Mouse (Mus musculus): ENCODE measurements at regions not wholly inside any gene's neighbourhood (a gene's known extent, or its start where the extent isn't known, plus 50 kb on each side); places are given as distances from the start of the nearest gene placed in this dataset.

DNA sequence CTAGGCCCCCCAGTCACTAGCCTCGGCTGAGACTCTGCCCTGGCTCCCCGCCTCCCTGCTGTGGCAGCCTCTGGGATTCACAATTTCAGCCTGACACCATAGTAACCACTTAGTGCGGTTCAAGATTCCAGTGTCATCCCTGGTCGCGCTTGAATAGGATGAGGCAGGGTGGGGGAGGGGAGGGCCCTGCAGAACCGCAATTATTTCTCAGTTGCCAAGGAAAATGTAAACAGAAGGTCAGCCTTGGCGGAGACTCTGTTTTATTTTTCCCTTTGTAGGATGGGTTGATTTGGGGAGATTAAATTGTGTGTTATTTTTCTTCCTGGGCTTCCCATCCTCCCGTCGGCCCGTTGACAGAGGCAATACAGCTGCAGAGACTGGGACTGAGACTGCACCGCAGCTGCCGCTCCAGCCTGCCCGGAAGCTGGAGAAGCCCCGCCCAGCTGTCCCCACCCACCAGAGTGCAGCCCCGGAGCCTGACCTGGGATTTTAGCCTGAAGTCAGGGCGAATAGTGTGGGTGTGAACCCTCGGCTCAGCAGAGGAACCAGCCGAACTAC is 106.6 kb downstream of the Tpra1 start:
- peak; percentile 34; the same call in 1 of the 2 replicates for ATAC-seq (ENCODE audit: extremely low read depth, insufficient number of reproducible peaks, low FRiP score, poor library complexity, severe bottlenecking)
- no peaks in the 10 kb centered on the region for H3K9me3 ChIP-seq (replicated peaks)
- H3K36me3 ChIP-seq (replicated peaks) = no peaks in the 10 kb centered on the region
- peak; percentile 34 for DNase-seq (ENCODE audit: low spot score)
- H3K27me3 ChIP-seq (ENCODE audit: insufficient read depth, low read length) = peaks cover 53% of the 10 kb centered on the region
- peaks cover 14% of the 10 kb centered on the region for H3K4me1 ChIP-seq (ENCODE audit: insufficient read depth, low read depth, low read length)
- H3K4me3 ChIP-seq (ENCODE audit: low read depth, low read length) = peak overlapping the region; percentile 16; the same call in 1 of the 2 replicates
- TF ChIP-seq GATA1 (IDR thresholded peaks at IDR 0.05; ENCODE audit: borderline replicate concordance, low read length) (no peak), CTCF (IDR thresholded peaks at IDR 0.05; ENCODE audit: low read depth, low read length) (no peak)

- Histone ChIP-seq H3K4me1 (ENCODE audit: insufficient read depth, low read depth, low read length) (peaks cover 9% of the 10 kb centered on the region), H3K4me3 (ENCODE audit: low read depth, low read length) (no peak overlapping the region), H3K9me3 (replicated peaks) (no peaks in the 10 kb centered on the region), H3K36me3 (replicated peaks) (no peaks in the 10 kb centered on the region), H3K27me3 (ENCODE audit: insufficient read depth, low read length) (peaks cover 60% of the 10 kb centered on the region)
- no peak for DNase-seq (ENCODE audit: low spot score)
- TF ChIP-seq GATA1 (IDR thresholded peaks at IDR 0.05; ENCODE audit: borderline replicate concordance, low read length) (no peak), POLR2AphosphoS5 (IDR thresholded peaks at IDR 0.05; ENCODE audit: insufficient replicate concordance, low read depth, low read length) (no peak), GATA2 (IDR thresholded peaks at IDR 0.05; ENCODE audit: borderline replicate concordance, low read depth, low read length) (no peak)
- no peak for ATAC-seq (ENCODE audit: extremely low read depth, insufficient number of reproducible peaks, low FRiP score, poor library complexity, severe bottlenecking)
Measured at GRCm38 (mm10) chr6:89012998-89013689, 111.1 kb downstream of the Tpra1 start.

- TF ChIP-seq GATA2 (IDR thresholded peaks at IDR 0.05; ENCODE audit: borderline replicate concordance, low read depth, low read length) = no peak
- TF ChIP-seq CTCF (IDR thresholded peaks at IDR 0.05; ENCODE audit: low read depth, low read length) = no peak
- TF ChIP-seq POLR2AphosphoS5 (IDR thresholded peaks at IDR 0.05; ENCODE audit: insufficient replicate concordance, low read depth, low read length) = no peak
- no peak for TF ChIP-seq TAL1 (conservative IDR thresholded peaks at IDR 0.05; ENCODE audit: low read depth, low read length)
- no peak for TF ChIP-seq GATA1 (IDR thresholded peaks at IDR 0.05; ENCODE audit: borderline replicate concordance, low read length)
- Histone ChIP-seq H3K4me3 (ENCODE audit: low read depth, low read length) (no peak overlapping the region), H3K36me3 (replicated peaks) (no peaks in the 10 kb centered on the region), H3K27me3 (ENCODE audit: insufficient read depth, low read length) (peaks cover 55% of the 10 kb centered on the region), H3K4me1 (ENCODE audit: insufficient read depth, low read depth, low read length) (peaks cover 5% of the 10 kb centered on the region), H3K9me3 (replicated peaks) (no peaks in the 10 kb centered on the region)
- ATAC-seq (ENCODE audit: extremely low read depth, insufficient number of reproducible peaks, low FRiP score, poor library complexity, severe bottlenecking) = no peak
- DNase-seq (ENCODE audit: low spot score) = no peak
Measured at GRCm38 (mm10) chr6:89013690-89014061, 111.6 kb downstream of the Tpra1 start.

- Histone ChIP-seq H3K9me3 (replicated peaks) (no peaks in the 10 kb centered on the region), H3K27me3 (ENCODE audit: insufficient read depth, low read length) (peaks cover 40% of the 10 kb centered on the region), H3K4me1 (ENCODE audit: insufficient read depth, low read depth, low read length) (no peaks in the 10 kb centered on the region), H3K36me3 (replicated peaks) (no peaks in the 10 kb centered on the region), H3K4me3 (ENCODE audit: low read depth, low read length) (no peak overlapping the region)
- ATAC-seq (ENCODE audit: extremely low read depth, insufficient number of reproducible peaks, low FRiP score, poor library complexity, severe bottlenecking) (no peak), DNase-seq (ENCODE audit: low spot score) (no peak)
- TF ChIP-seq GATA1 (IDR thresholded peaks at IDR 0.05; ENCODE audit: borderline replicate concordance, low read length) = no peak
- no peak for TF ChIP-seq POLR2AphosphoS5 (IDR thresholded peaks at IDR 0.05; ENCODE audit: insufficient replicate concordance, low read depth, low read length)
- TF ChIP-seq GATA2 (IDR thresholded peaks at IDR 0.05; ENCODE audit: borderline replicate concordance, low read depth, low read length) = no peak
- no peak for TF ChIP-seq CTCF (IDR thresholded peaks at IDR 0.05; ENCODE audit: low read depth, low read length)
- no peak for TF ChIP-seq TAL1 (conservative IDR thresholded peaks at IDR 0.05; ENCODE audit: low read depth, low read length)
Measured at GRCm38 (mm10) chr6:89024101-89024650, 122.1 kb downstream of the Tpra1 start.

GRCm38 (mm10) chr6:89033433-89034298 is 131.6 kb downstream of the Tpra1 start:
- no peaks in the 10 kb centered on the region for H3K36me3 ChIP-seq (replicated peaks)
- H3K27me3 ChIP-seq (ENCODE audit: insufficient read depth, low read length) = peaks cover 20% of the 10 kb centered on the region
- no peaks in the 10 kb centered on the region for H3K9me3 ChIP-seq (replicated peaks)
- no peak for TF ChIP-seq GATA1 (IDR thresholded peaks at IDR 0.05; ENCODE audit: borderline replicate concordance, low read length)
- TF ChIP-seq CTCF (IDR thresholded peaks at IDR 0.05; ENCODE audit: low read depth, low read length) = no peak
- TF ChIP-seq GATA2 (IDR thresholded peaks at IDR 0.05; ENCODE audit: borderline replicate concordance, low read depth, low read length) = no peak
- TF ChIP-seq POLR2AphosphoS5 (IDR thresholded peaks at IDR 0.05; ENCODE audit: insufficient replicate concordance, low read depth, low read length) = no peak
- TF ChIP-seq TAL1 (conservative IDR thresholded peaks at IDR 0.05; ENCODE audit: low read depth, low read length) = no peak
- H3K4me1 ChIP-seq (ENCODE audit: insufficient read depth, low read depth, low read length) = no peaks in the 10 kb centered on the region
- DNase-seq (ENCODE audit: low spot score) = no peak
- no peak overlapping the region for H3K4me3 ChIP-seq (ENCODE audit: low read depth, low read length)
- no peak for ATAC-seq (ENCODE audit: extremely low read depth, insufficient number of reproducible peaks, low FRiP score, poor library complexity, severe bottlenecking)

GRCm38 (mm10) chr6:89034455-89034854 is 132.4 kb downstream of the Tpra1 start:
- no peaks in the 10 kb centered on the region for H3K4me1 ChIP-seq (ENCODE audit: insufficient read depth, low read depth, low read length)
- no peaks in the 10 kb centered on the region for H3K36me3 ChIP-seq (replicated peaks)
- ATAC-seq (ENCODE audit: extremely low read depth, insufficient number of reproducible peaks, low FRiP score, poor library complexity, severe bottlenecking) (no peak), DNase-seq (ENCODE audit: low spot score) (no peak)
- peaks cover 23% of the 10 kb centered on the region for H3K27me3 ChIP-seq (ENCODE audit: insufficient read depth, low read length)
- no peak overlapping the region for H3K4me3 ChIP-seq (ENCODE audit: low read depth, low read length)
- H3K9me3 ChIP-seq (replicated peaks) = no peaks in the 10 kb centered on the region
- TF ChIP-seq GATA1 (IDR thresholded peaks at IDR 0.05; ENCODE audit: borderline replicate concordance, low read length) = no peak
